Mouse (Mus musculus): ENCODE measurements around the gene Tjp2.

The Tjp2 gene

GRCm38 (mm10) chr19:24080417-24081080 is 144.3 kb downstream of the Tjp2 start:
- in situ Hi-C loops (cut with MboI; ENCODE audit: unreplicated experiment in 2 of 2), result no loop called here

- in situ Hi-C loops (cut with MboI; ENCODE audit: unreplicated experiment in 2 of 2), result no loop called here
Observed at GRCm38 (mm10) chr19:24077658-24078057, 147.2 kb downstream of the Tjp2 start.

GRCm38 (mm10) chr19:24076536-24076935 is 148.3 kb downstream of the Tjp2 start:
- in situ Hi-C loops (cut with MboI; ENCODE audit: unreplicated experiment in 2 of 2), result no loop called here

- in situ Hi-C loops (cut with MboI; ENCODE audit: unreplicated experiment in 2 of 2), result no loop called here
Observed at GRCm38 (mm10) chr19:24075927-24076326, 148.9 kb downstream of the Tjp2 start.

- in situ Hi-C loops (cut with MboI; ENCODE audit: unreplicated experiment in 2 of 2), result no loop called here
Observed at GRCm38 (mm10) chr19:24073155-24073554, 151.7 kb downstream of the Tjp2 start.

- in situ Hi-C loops (cut with MboI; ENCODE audit: unreplicated experiment in 2 of 2), result no loop called here
Observed at GRCm38 (mm10) chr19:24064348-24064895, 160.4 kb downstream of the Tjp2 start.

- in situ Hi-C loops (cut with MboI; ENCODE audit: unreplicated experiment in 2 of 2), result no loop called here
Observed at GRCm38 (mm10) chr19:24063585-24063984, 161.2 kb downstream of the Tjp2 start.

- in situ Hi-C loops (cut with MboI; ENCODE audit: unreplicated experiment in 2 of 2), result no loop called here
Observed at GRCm38 (mm10) chr19:24058851-24059250, 166.0 kb downstream of the Tjp2 start.

- in situ Hi-C loops (cut with MboI; ENCODE audit: unreplicated experiment in 2 of 2), result no loop called here
Observed at GRCm38 (mm10) chr19:24058021-24058420, 166.8 kb downstream of the Tjp2 start.

- in situ Hi-C loops (cut with MboI; ENCODE audit: unreplicated experiment in 2 of 2), result no loop called here
Observed at GRCm38 (mm10) chr19:24056880-24057279, 167.9 kb downstream of the Tjp2 start.

GRCm38 (mm10) chr19:24054904-24055303 is 169.9 kb downstream of the Tjp2 start:
- in situ Hi-C loops (cut with MboI; ENCODE audit: unreplicated experiment in 2 of 2), result no loop called here

- in situ Hi-C loops (cut with MboI; ENCODE audit: unreplicated experiment in 2 of 2), result no loop called here
Observed at GRCm38 (mm10) chr19:24054265-24054664, 170.6 kb downstream of the Tjp2 start.

- in situ Hi-C loops (cut with MboI; ENCODE audit: unreplicated experiment in 2 of 2), result no loop called here
Observed at GRCm38 (mm10) chr19:24050514-24050913, 174.3 kb downstream of the Tjp2 start.

GRCm38 (mm10) chr19:24049329-24049728 is 175.5 kb downstream of the Tjp2 start:
- in situ Hi-C loops (cut with MboI; ENCODE audit: unreplicated experiment in 2 of 2), result no loop called here

GRCm38 (mm10) chr19:24046395-24046993 is 178.3 kb downstream of the Tjp2 start:
- in situ Hi-C loops (cut with MboI; ENCODE audit: unreplicated experiment in 2 of 2), result no loop called here
